Mouse (Mus musculus) liver, adult 2 months (tissue): Measurements from ENCODE around the gene Hs3st4.

ENCODE experiments used
- CTCF ChIP-seq: fragments of 200-500 bp; IDR thresholded peaks from 2 replicates; pipeline ENCODE4 v1.5.1; 2011; ENCODE audit warnings: low read depth, low read length, control low read depth
- POLR2A ChIP-seq: fragments of 200-500 bp; IDR thresholded peaks from 2 replicates; pipeline ENCODE4 v1.6.1; 2011; ENCODE audit warnings: low read length, control low read depth; ENCODE audit not compliant: insufficient read depth; ENCODE audit errors: extremely low read depth

DNA sequence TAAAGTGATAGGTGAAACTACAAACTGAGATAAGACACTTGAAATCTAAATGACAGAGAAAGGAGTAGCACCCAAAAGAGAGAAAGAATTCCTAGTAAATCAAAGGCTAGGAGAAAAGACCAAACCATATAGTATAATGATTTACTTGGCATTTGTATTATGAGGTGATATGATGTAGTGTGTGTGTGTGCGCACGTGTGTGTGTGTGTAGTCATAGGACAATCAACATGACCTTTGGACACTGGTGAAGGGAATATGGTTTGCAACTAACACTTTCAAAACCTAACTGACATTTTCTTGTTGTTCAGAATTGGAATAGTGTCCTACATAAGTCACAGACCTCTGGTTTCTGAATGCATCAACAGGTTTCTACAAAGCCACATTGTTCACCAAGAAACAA, 390.0 kb downstream of the Hs3st4 start:
- TF ChIP-seq CTCF (no peak), POLR2A (no peak)
